Mouse (Mus musculus): ENCODE measurements around the gene Rexo5. TPM values are rescaled to one million over a fixed set of nuclear protein-coding genes. Genes with fewer than 3 reads are reported as not detected.

Rexo5 gene
- polyA plus RNA-seq, 2 experiments = 6.8 to 14.6 TPM

GRCm38 (mm10) chr7:119849096-119849495 lies 55.3 kb downstream of the Rexo5 start:
- DNase-seq (ENCODE audit: low read depth in 3 of 3, low spot score in 3 of 3) (no peak), ATAC-seq (ENCODE audit: insufficient read depth) (no peak)
- TF ChIP-seq CTCF (IDR thresholded peaks at IDR 0.05; ENCODE audit: low read depth) (peak; percentile 86), EP300 (IDR thresholded peaks at IDR 0.05; ENCODE audit: low read depth) (no peak)
- H3K4me2 ChIP-seq (ENCODE audit: low read depth) = no peak overlapping the region
- no peak overlapping the region for H3K27ac ChIP-seq
- peaks cover 4% of the 10 kb centered on the region; the same call in 1 of the 2 replicates for H3K36me3 ChIP-seq (replicated peaks; ENCODE audit: control insufficient read depth, insufficient read depth, low read depth)
- H3K27me3 ChIP-seq (ENCODE audit: control insufficient read depth, insufficient read depth, low read length) = no peaks in the 10 kb centered on the region
- H3K4me3 ChIP-seq (ENCODE audit: insufficient read depth in 1 of 2, low read depth in 2 of 2, low read length in 2 of 2) = no peak overlapping the region
- 0% methylated on average over 1 of the region's 1 CpGs for WGBS (ENCODE audit: insufficient replicate concordance)
- H3K9ac ChIP-seq (replicated peaks) = no peak overlapping the region
- no peaks in the 10 kb centered on the region for H3K4me1 ChIP-seq (replicated peaks; ENCODE audit: control insufficient read depth in 2 of 2, insufficient read depth in 2 of 2, low read length in 1 of 2)
- no peaks in the 10 kb centered on the region for H3K9me3 ChIP-seq (ENCODE audit: control insufficient read depth, low read length)

GRCm38 (mm10) chr7:119850737-119851136 lies 56.9 kb downstream of the Rexo5 start:
- ATAC-seq (ENCODE audit: insufficient read depth) = no peak
- H3K4me3 ChIP-seq (ENCODE audit: insufficient read depth in 1 of 2, low read depth in 2 of 2, low read length in 2 of 2) = no peak overlapping the region
- 75% methylated on average over 5 of the region's 5 CpGs for WGBS (ENCODE audit: insufficient replicate concordance)
- no peak overlapping the region for H3K27ac ChIP-seq
- H3K4me2 ChIP-seq (ENCODE audit: low read depth) = no peak overlapping the region
- TF ChIP-seq CTCF (IDR thresholded peaks at IDR 0.05; ENCODE audit: low read depth) (no peak), EP300 (IDR thresholded peaks at IDR 0.05; ENCODE audit: low read depth) (no peak)
- H3K9me3 ChIP-seq (ENCODE audit: control insufficient read depth, low read length) = no peaks in the 10 kb centered on the region
- H3K9ac ChIP-seq (replicated peaks) = no peak overlapping the region
- H3K36me3 ChIP-seq (replicated peaks; ENCODE audit: control insufficient read depth, insufficient read depth, low read depth) = peaks cover 4% of the 10 kb centered on the region; the same call in 1 of the 2 replicates
- H3K4me1 ChIP-seq (replicated peaks; ENCODE audit: control insufficient read depth in 2 of 2, insufficient read depth in 2 of 2, low read length in 1 of 2) = no peaks in the 10 kb centered on the region; a peak in 1 of 4 replicates
- no peak for DNase-seq (ENCODE audit: low read depth in 3 of 3, low spot score in 3 of 3)
- H3K27me3 ChIP-seq (ENCODE audit: control insufficient read depth, insufficient read depth, low read length) = no peaks in the 10 kb centered on the region

GRCm38 (mm10) chr7:119852494-119852893 lies 58.7 kb downstream of the Rexo5 start:
- H3K4me1 ChIP-seq (replicated peaks; ENCODE audit: control insufficient read depth in 2 of 2, insufficient read depth in 2 of 2, low read length in 1 of 2) = no peaks in the 10 kb centered on the region; a peak in 1 of 4 replicates
- H3K4me3 ChIP-seq (ENCODE audit: insufficient read depth in 1 of 2, low read depth in 2 of 2, low read length in 2 of 2) = no peak overlapping the region
- no peaks in the 10 kb centered on the region for H3K27me3 ChIP-seq (ENCODE audit: control insufficient read depth, insufficient read depth, low read length)
- DNase-seq (ENCODE audit: low read depth in 3 of 3, low spot score in 3 of 3) (no peak), ATAC-seq (ENCODE audit: insufficient read depth) (no peak)
- no peaks in the 10 kb centered on the region for H3K9me3 ChIP-seq (ENCODE audit: control insufficient read depth, low read length)
- TF ChIP-seq EP300 (IDR thresholded peaks at IDR 0.05; ENCODE audit: low read depth) (no peak), CTCF (IDR thresholded peaks at IDR 0.05; ENCODE audit: low read depth) (no peak)
- no peak overlapping the region for H3K4me2 ChIP-seq (ENCODE audit: low read depth)
- no peak overlapping the region for H3K9ac ChIP-seq (replicated peaks)
- no peak overlapping the region for H3K27ac ChIP-seq
- peaks cover 4% of the 10 kb centered on the region; the same call in 1 of the 2 replicates for H3K36me3 ChIP-seq (replicated peaks; ENCODE audit: control insufficient read depth, insufficient read depth, low read depth)

GRCm38 (mm10) chr7:119853186-119853585 lies 59.4 kb downstream of the Rexo5 start:
- peaks cover 4% of the 10 kb centered on the region; the same call in 1 of the 2 replicates for H3K36me3 ChIP-seq (replicated peaks; ENCODE audit: control insufficient read depth, insufficient read depth, low read depth)
- ATAC-seq (ENCODE audit: insufficient read depth) (no peak), DNase-seq (ENCODE audit: low read depth in 3 of 3, low spot score in 3 of 3) (no peak)
- no peaks in the 10 kb centered on the region for H3K9me3 ChIP-seq (ENCODE audit: control insufficient read depth, low read length)
- H3K9ac ChIP-seq (replicated peaks) = no peak overlapping the region
- H3K4me3 ChIP-seq (ENCODE audit: insufficient read depth in 1 of 2, low read depth in 2 of 2, low read length in 2 of 2) = no peak overlapping the region
- no peak overlapping the region for H3K4me2 ChIP-seq (ENCODE audit: low read depth)
- H3K4me1 ChIP-seq (replicated peaks; ENCODE audit: control insufficient read depth in 2 of 2, insufficient read depth in 2 of 2, low read length in 1 of 2) = no peaks in the 10 kb centered on the region; a peak in 1 of 4 replicates
- H3K27ac ChIP-seq = no peak overlapping the region
- H3K27me3 ChIP-seq (ENCODE audit: control insufficient read depth, insufficient read depth, low read length) = no peaks in the 10 kb centered on the region
- no peak for TF ChIP-seq CTCF (IDR thresholded peaks at IDR 0.05; ENCODE audit: low read depth)
- WGBS (ENCODE audit: insufficient replicate concordance) = 81% methylated on average over 1 of the region's 1 CpGs

GRCm38 (mm10) chr7:119854362-119854761 lies 60.6 kb downstream of the Rexo5 start:
- Histone ChIP-seq H3K4me3 (ENCODE audit: insufficient read depth in 1 of 2, low read depth in 2 of 2, low read length in 2 of 2) (no peak overlapping the region), H3K36me3 (replicated peaks; ENCODE audit: control insufficient read depth, insufficient read depth, low read depth) (no peaks in the 10 kb centered on the region; the same call in 1 of the 2 replicates), H3K4me2 (ENCODE audit: low read depth) (no peak overlapping the region), H3K9ac (replicated peaks) (no peak overlapping the region), H3K4me1 (replicated peaks; ENCODE audit: control insufficient read depth in 2 of 2, insufficient read depth in 2 of 2, low read length in 1 of 2) (no peaks in the 10 kb centered on the region; a peak in 1 of 4 replicates), H3K9me3 (ENCODE audit: control insufficient read depth, low read length) (no peaks in the 10 kb centered on the region), H3K27ac (no peak overlapping the region), H3K27me3 (ENCODE audit: control insufficient read depth, insufficient read depth, low read length) (no peaks in the 10 kb centered on the region)
- ATAC-seq (ENCODE audit: insufficient read depth) (0 out of 2 replicates have a peak, but pooled peaks have one; percentile 26), DNase-seq (ENCODE audit: low read depth in 3 of 3, low spot score in 3 of 3) (no peak)
- WGBS (ENCODE audit: insufficient replicate concordance) = 66% methylated on average over 2 of the region's 2 CpGs
- no peak for TF ChIP-seq CTCF (IDR thresholded peaks at IDR 0.05; ENCODE audit: low read depth)
- TF ChIP-seq EP300 (IDR thresholded peaks at IDR 0.05; ENCODE audit: low read depth) = no peak
